Mouse (Mus musculus): ENCODE results near the gene Hmgn2.

GRCm38 (mm10) chr4:134006845-134007244 lies 38.4 kb upstream of the Hmgn2 start:
- TF ChIP-seq CTCF (IDR thresholded peaks at IDR 0.05; ENCODE audit: borderline replicate concordance, insufficient read depth, low read length) (no peak), POLR2A (IDR thresholded peaks at IDR 0.05; ENCODE audit: low read depth, low read length) (no peak)

Data from embryonic fibroblast, embryonic 13.5 days (primary cell).